Comparison of ENCODE assay signal across 8 mouse cellular contexts in the genomic region with DNA sequence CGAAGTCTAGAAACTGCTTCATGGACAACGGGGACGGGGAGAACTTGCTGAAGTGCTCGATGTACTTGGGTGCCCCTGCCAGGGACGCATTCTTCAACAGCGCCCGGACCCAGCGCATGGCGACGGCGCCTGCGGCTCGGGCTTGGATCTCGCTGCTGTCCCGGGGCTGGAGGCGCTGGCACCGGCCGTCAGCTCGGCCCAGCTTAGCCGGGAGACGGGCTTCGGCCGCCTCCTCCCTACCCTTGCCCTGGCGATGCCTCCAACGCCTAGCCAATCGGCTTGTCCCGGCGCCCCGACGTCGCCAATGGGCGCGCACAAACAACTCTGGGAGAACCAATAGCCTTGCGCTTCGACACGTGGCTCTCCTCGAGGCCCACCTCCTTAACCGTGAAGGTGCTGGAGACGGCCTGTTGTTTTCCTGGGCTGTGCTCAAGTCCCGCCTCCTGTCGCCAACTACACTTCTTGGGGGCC. TPM values are rescaled to one million over a fixed set of nuclear protein-coding genes. Genes with fewer than 3 reads are reported as not detected.
DNase-seq lines count a peak whose midpoint lies in the region; ATAC-seq lines count a peak whose summit lies in the region.

A gene (minus strand): TSS at position 216 of the 471 bp plus-strand sequence.

- peaks cover 23% of the 10 kb centered on the region for H3K4me1 ChIP-seq in hindbrain, embryonic 15.5 days (replicated peaks)

- H3K27me3 ChIP-seq in hindbrain, embryonic 15.5 days, result no peaks in the 10 kb centered on the region

- DNase-seq in gastrocnemius, adult 18-20 months (ENCODE audit: low spot score), result peak; percentile 96
- DNase-seq in layer of hippocampus, postnatal 36 days, result peak; percentile 94 to 96
- peak; percentile 98 for DNase-seq in lung, postnatal 25 days (ENCODE audit: low spot score)
- DNase-seq in retina, adult 2 months (ENCODE audit: low read depth, low spot score), result peak; percentile 88
- peak; percentile 92 for DNase-seq in thymus, postnatal 25 days

- H3K27ac ChIP-seq in hindbrain, embryonic 15.5 days (replicated peaks), result peak within 1 kb of the TSS; percentile 70

- H3K4me2 ChIP-seq in hindbrain, embryonic 15.5 days, result peak within 1 kb of the TSS; percentile 92

- peaks cover 8% of the 10 kb centered on the region; the same call in 1 of the 2 replicates for H3K36me3 ChIP-seq in hindbrain, embryonic 15.5 days

- peak within 1 kb of the TSS; percentile 57 for H3K9ac ChIP-seq in hindbrain, embryonic 15.5 days

- WGBS in hindbrain, embryonic 15.5 days, result 0% methylated on average over 41 of the region's 41 CpGs

- H3K4me3 ChIP-seq in hindbrain, embryonic 15.5 days, result peak within 1 kb of the TSS; percentile 77

- ATAC-seq in activated CD4-positive, CD25-positive, alpha-beta regulatory T cell, adult 4 months, result peak; percentile 98
- peak; percentile 93 for ATAC-seq in common myeloid progenitor, adult 5-6 weeks (replicated peaks; ENCODE audit: low read depth, poor library complexity, severe bottlenecking)
- ATAC-seq in hindbrain, embryonic 15.5 days (ENCODE audit: low FRiP score, low read depth), result peak; percentile 98

- H3K9me3 ChIP-seq in hindbrain, embryonic 15.5 days, result no peaks in the 10 kb centered on the region

RNA-seq across cellular contexts. Expression of the gene that starts here (rescaled TPM):
- 1 to 10 TPM; 2.9 to 5.6 TPM for polyA plus RNA-seq in activated CD4-positive, CD25-positive, alpha-beta regulatory T cell, adult 4 months (2017; shearing (Covaris generic))
- total RNA-seq in common myeloid progenitor, adult 5-6 weeks (2017), result 1.7 and 3.7 TPM in 2 replicates
- 100 to 1,000 TPM; 514 to 515 TPM for total RNA-seq in gastrocnemius, adult 18-20 months (2021)
- polyA plus RNA-seq in hindbrain, embryonic 15.5 days (2015; fragmentation: Nextera tagmentation; extraction: Ambion mirVana), result 26.2 and 33.4 TPM in 2 replicates
- 100 to 1,000 TPM; 118 to 121 TPM for total RNA-seq in layer of hippocampus, postnatal 36 days (2021)

Comparison
In these comparisons a context has a peak if more than half of its experiments do, and no peak if none do; other contexts are left out.
1. Peak in every context shown above with its lines: DNase-seq, ATAC-seq, H3K4me3 ChIP-seq and H3K27ac ChIP-seq.
2. RNA of the gene that starts here (total RNA-seq): 514 to 515 TPM in gastrocnemius, adult 18-20 months and 118 to 121 TPM in layer of hippocampus, postnatal 36 days; 1.7 to 3.7 TPM in common myeloid progenitor, adult 5-6 weeks; every median in the first group is over 10 times any median in the second.
3. RNA of the gene that starts here (total RNA-seq): 514 to 515 TPM in gastrocnemius, adult 18-20 months; 118 to 121 TPM in layer of hippocampus, postnatal 36 days; every median in the first group is over 4 times any median in the second.